In the genomic region with DNA sequence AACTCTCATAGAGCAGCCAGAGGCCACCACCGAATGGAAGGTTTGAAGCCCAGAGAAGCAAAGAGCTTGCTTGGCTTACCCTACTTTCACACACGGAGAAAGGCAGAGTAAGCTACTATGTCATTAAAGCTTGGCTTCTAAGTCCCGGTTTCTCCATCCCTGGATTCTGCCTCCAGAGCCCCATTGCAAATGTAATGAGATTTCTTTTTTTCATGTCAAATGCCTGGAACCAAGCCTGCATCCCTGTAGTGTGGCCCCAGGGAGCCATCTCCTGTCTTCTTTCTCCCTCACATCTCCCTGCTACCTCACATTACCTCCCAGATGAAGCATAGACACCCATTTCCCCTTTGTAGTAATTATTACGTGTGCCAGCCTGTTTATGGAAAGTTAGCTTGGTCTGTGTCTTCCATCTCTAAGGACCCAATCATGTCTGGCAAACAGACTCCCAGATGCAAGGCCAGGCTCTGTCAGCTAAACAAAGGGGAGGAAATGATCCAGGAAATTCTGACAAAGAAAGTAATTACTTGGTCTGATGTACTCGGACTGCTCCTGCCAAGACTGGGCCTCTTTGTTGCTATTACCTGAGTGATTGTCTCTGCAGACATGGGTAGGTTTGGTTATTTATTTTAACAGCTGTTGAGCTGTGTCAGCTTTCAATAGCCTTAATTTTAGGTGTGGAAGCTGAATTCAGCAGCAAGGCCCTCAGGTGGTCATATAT, we compare ENCODE assay signal across 9 mouse cellular contexts. TPM values are rescaled to one million over a fixed set of nuclear protein-coding genes. Genes with fewer than 3 reads are reported as not detected.
DNase-seq lines count a peak whose midpoint lies in the region.
"Had no signal": no experiment of that assay in that cellular context is flagged by ENCODE, and none has a peak within 500 bp of the region (broad histone marks: within the 10 kb centered on the region; RNA-seq: fewer than 3 reads in every experiment).

No protein-coding gene starts in this region.

- DNase-seq in gastrocnemius, postnatal 25 days: peak; percentile 33
- no peak for DNase-seq in gastrocnemius, adult 8-10 months (ENCODE audit: low spot score in 2 of 2)
- DNase-seq in WW6 (ENCODE audit: low read depth, low spot score): peak; percentile 13
- DNase-seq in heart, postnatal 4 days: peak; percentile 19
- peak; percentile 79 for DNase-seq in lung, postnatal 25 days (ENCODE audit: low spot score)
- DNase-seq in right cerebral cortex, postnatal 10 days (ENCODE audit: low spot score in 2 of 2): no peak
- DNase-seq in thymus, postnatal 25 days: no peak
- DNase-seq in natural killer cell, adult 2 months (ENCODE audit: low spot score in 2 of 2): no peak
- DNase-seq: adrenal gland, postnatal 14 days had no signal

RNA-seq across cellular contexts. Expression of a gene that starts 38.7 kb away (rescaled TPM):
- total RNA-seq in gastrocnemius, postnatal 25 days (2021): 1 to 10 TPM; 1.8 to 3.6 TPM
- under 1 TPM; 0.46 to 0.73 (median 0.50) TPM for total RNA-seq in gastrocnemius, adult 8-10 months (2022)
- 100 to 1,000 TPM; 166 to 174 TPM for total RNA-seq in heart, postnatal 4 days (2021)

Comparison
In these comparisons a context has a peak if more than half of its experiments do, and no peak if none do; other contexts are left out.
1. DNase-seq: peak in gastrocnemius, postnatal 25 days (single experiment), WW6 (single experiment), heart, postnatal 4 days (single experiment) and lung, postnatal 25 days (single experiment); none in gastrocnemius, adult 8-10 months (0 of 2), right cerebral cortex, postnatal 10 days (0 of 2), thymus, postnatal 25 days (single experiment) and natural killer cell, adult 2 months (0 of 2).
2. RNA of a gene that starts 38.7 kb away (total RNA-seq): 166 to 174 TPM in heart, postnatal 4 days; 1.8 to 3.6 TPM in gastrocnemius, postnatal 25 days and 0.46 to 0.73 TPM in gastrocnemius, adult 8-10 months; every median in the first group is over 10 times any median in the second.